Mouse (Mus musculus): Measurements from ENCODE around the gene Vmn2r21. TPM values are rescaled to one million over a fixed set of nuclear protein-coding genes. Genes with fewer than 3 reads are reported as not detected.
"Not testable (repeated sequence)": the region's sequence is repeated elsewhere in the genome, so short reads cannot be mapped to it uniquely, and the experiment has no call there.

Vmn2r21 gene
- total RNA-seq (2014; fragmentation: Nextera tagmentation) (not detected in 2 replicates), total RNA-seq (2017) (not detected in 2 replicates)

DNA sequence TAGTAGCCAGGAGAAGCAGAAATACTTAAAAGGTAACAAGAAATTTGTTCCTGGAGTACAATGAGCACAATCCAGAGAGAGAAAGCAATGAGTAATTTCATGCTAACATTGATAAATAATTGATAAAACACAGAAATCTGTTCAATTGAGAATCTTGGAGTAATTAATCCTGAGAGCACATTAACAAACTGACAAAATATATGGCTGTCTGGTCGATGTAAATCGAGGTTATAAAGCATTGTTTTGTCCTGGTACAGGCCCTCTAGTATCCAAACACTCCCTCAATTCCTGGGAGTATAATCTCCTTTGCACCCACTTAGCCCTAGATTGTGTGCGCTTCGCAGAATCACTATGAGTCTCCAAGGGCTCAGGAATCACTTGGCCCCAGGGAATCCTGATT, at the start of gene Vmn2r21:
TSS of gene Vmn2r21 (minus strand) at position 101 of the 400 bp plus-strand sequence.
- ATAC-seq (replicated peaks; ENCODE audit: low FRiP score, low TSS enrichment, poor library complexity, severe bottlenecking), result not testable (repeated sequence)

DNA sequence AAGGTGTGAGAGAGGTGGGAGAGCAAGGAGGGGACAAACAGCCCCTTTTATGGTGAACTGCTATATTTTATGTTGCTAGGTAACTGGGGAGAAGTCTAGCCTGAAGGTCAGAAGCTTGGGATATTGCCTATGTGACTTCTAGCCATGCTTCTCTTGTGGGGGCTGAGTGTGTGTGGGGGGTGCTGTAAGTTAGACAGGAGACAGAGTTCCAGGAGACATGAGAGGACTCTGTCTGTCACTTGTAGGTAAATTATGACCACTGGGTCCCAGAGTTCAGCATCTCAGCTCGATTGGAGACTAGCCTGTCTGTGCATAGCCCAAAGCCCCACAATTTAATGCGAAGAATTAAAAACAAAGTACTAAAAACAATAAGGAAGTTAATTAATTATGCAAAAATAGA, 41.5 kb upstream of the Vmn2r21 start:
- not testable (repeated sequence) for ATAC-seq (replicated peaks; ENCODE audit: low FRiP score, low TSS enrichment, poor library complexity, severe bottlenecking)

DNA sequence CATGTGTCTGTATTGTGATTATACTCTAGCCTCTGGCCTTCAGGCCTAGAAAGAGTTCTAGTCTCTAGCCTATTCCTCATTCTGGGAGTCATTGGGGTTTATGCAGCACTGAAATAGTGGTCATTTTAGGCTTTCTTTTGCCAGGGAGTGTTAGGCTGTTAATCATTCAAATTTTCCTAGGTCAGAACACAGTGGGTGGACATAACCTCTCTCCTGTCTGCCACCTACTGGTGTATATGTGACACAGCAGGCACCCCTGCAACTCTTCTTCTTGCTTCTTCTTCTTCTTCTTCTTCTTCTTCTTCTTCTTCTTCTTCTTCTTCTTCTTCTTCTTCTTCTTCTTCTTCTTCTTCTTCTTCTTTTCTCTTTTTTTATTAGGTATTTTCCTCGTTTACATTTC, 6.5 kb upstream of the Vmn2r21 start:
- ATAC-seq (replicated peaks; ENCODE audit: low FRiP score, low TSS enrichment, poor library complexity, severe bottlenecking), result peak; percentile 99

DNA sequence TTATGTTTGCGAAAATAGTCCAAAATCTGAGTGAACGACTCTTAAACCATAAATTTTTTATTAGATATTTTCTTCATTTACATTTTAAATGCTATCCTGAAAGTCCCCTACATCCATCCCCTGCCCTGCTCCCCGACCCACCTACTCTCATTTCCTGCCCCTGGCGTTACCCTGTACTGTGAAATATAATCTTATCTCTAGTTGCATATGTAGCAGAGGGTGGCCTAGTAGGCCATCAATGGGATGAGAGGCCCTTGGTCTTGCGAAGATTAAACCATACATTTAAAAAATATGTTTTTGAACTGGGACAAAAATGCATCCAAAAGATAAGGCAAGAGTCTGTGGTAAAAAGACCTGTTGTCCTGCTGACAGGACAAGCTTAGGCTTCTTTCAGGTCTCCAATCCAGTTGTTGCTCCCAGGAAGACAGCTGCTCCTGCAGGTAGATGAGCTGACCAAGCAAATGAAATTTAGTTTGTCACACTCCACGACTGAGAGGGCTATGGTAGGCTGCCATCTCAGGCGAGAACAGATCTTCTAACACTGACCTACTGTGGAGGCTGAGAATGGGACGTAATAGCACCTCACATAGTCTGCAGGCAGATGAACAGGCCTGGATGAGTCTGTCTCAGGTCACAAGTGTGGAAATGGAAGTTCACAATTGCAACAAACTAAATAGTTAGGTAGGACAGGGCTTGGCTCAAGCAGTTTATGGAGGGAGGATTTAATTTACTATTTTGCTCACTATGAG, 10.8 kb downstream of the Vmn2r21 start:
- peak; percentile 55 for ATAC-seq (replicated peaks; ENCODE audit: low FRiP score, low TSS enrichment, poor library complexity, severe bottlenecking)

DNA sequence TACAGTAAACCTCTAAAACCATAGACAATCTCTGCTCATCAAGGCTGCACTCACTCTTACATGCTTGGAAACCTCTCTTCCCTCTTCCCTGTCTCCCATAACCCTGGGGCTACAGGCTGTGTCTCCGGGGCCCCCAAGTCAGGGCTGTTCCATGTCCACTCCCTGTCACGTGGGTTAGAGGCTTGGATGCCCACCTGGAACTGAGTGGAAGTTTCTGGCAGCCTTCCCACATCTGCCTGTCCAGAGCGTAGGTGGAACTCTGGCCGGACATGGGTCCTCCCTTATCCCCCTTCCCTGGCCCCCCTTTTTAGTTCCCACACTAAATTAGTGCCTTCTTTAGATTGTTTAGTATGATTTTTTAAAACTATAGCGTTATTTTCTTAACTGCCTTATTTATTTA, 60.2 kb downstream of the Vmn2r21 start:
- ATAC-seq (replicated peaks; ENCODE audit: low FRiP score, low TSS enrichment, poor library complexity, severe bottlenecking), result not testable (repeated sequence)

DNA sequence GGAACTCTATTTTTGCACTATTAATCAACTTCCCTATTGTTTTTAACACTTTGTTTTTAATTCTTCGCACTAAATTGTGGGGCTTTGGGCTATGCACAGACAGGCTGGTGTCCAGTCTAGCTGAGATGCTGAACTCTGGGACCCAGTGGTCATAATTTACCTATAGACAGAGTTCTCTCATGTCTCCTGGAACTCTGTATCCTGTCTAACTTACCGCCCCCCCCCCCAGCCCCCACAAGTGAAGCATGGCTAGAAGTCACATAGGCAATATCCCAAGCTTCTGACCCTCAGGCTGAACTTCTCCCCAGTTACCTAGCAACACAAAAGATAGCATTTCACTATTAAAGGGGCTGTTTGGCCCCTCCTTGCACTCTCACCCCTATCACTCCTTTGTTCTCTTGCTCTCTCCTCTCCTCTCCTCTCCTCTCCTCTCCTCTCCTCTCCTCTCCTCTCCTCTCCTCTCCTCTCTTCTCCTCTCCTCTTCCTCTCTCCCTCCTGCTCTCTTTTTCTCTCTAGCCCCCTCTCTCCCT, 60.7 kb downstream of the Vmn2r21 start:
- ATAC-seq (replicated peaks; ENCODE audit: low FRiP score, low TSS enrichment, poor library complexity, severe bottlenecking), result not testable (repeated sequence)

DNA sequence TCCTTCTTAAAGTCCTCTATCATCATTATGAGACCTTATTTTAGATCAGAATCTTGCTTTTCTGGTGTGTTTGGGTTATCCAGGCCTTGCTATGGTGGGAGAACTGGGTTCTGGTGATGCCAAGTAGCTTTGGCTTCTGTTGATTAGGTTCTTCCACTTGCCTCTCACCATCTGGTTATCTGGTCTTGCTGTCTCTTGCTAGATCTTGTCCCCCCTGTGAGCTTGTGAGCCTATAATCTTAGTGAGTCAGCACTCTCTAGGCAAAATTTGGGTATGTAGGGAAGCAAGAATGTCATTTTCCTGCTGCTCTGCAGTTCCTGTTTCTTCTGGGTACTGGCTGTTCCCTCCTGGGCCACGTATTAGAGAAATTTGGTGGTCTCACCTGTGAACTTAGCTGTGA, 64.6 kb downstream of the Vmn2r21 start:
- ATAC-seq (replicated peaks; ENCODE audit: low FRiP score, low TSS enrichment, poor library complexity, severe bottlenecking), result peak; percentile 41; the same call in 1 of the 2 replicates

Other genes with a start within 250 kb of the Vmn2r21 start
- gene Clec4e, start 243.5 kb downstream of the Vmn2r21 start, total RNA-seq (2014; fragmentation: Nextera tagmentation), result 0.32 and 3.4 TPM in 2 replicates
- gene Clec4e, start 243.5 kb downstream of the Vmn2r21 start, total RNA-seq (2017), result 1.5 and 5.6 TPM in 2 replicates
- not detected in 2 replicates for gene Vmn2r19, start 225.1 kb downstream of the Vmn2r21 start, total RNA-seq (2014; fragmentation: Nextera tagmentation)
- gene Vmn2r19, start 225.1 kb downstream of the Vmn2r21 start, total RNA-seq (2017), result not detected in 2 replicates
- gene Vmn2r20, start 115.3 kb downstream of the Vmn2r21 start, total RNA-seq (2014; fragmentation: Nextera tagmentation), result not detected in 2 replicates
- gene Vmn2r20, start 115.3 kb downstream of the Vmn2r21 start, total RNA-seq (2017), result not detected in 2 replicates
- not detected in 2 replicates for gene Vmn2r22, start 117.3 kb upstream of the Vmn2r21 start, total RNA-seq (2014; fragmentation: Nextera tagmentation)
- gene Vmn2r22, start 117.3 kb upstream of the Vmn2r21 start, total RNA-seq (2017), result not detected in 2 replicates
- not detected in 2 replicates for gene Vmn2r23, start 169.3 kb upstream of the Vmn2r21 start, total RNA-seq (2014; fragmentation: Nextera tagmentation)
- not detected in 2 replicates for gene Vmn2r23, start 169.3 kb upstream of the Vmn2r21 start, total RNA-seq (2017)
- not detected in 2 replicates for gene Vmn2r24, start 245.5 kb upstream of the Vmn2r21 start, total RNA-seq (2014; fragmentation: Nextera tagmentation)
- not detected in 2 replicates for gene Vmn2r24, start 245.5 kb upstream of the Vmn2r21 start, total RNA-seq (2017)